In the genomic region with DNA sequence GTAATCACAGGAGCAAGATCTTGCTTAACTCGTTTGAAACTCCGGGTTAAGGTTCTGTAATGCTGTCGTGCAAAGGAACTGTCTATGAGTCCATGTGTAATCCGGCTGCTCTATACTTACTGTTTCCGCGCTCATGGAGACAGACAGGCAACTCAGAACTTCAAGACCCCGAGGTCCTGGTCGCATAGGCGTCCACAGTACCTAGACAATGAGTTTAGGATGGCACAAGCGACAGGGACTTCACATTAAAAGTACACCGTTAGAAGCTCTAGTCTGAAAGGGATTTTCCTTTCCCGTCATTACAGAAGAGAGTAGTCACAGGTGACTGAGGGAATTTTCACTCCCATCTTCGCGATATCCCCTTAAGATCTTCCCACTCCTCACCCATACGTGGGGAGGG, we compare ENCODE assay signal across 8 mouse cellular contexts. TPM values are rescaled to one million over a fixed set of nuclear protein-coding genes. Genes with fewer than 3 reads are reported as not detected.
DNase-seq lines count a peak whose midpoint lies in the region; ATAC-seq and TF ChIP-seq lines count a peak whose summit lies in the region.

No protein-coding gene starts in this region.

- 19% methylated on average over 15 of the region's 15 CpGs for WGBS in heart, embryonic 10.5 days
- 16% methylated on average over 15 of the region's 15 CpGs for WGBS in thymus, adult 2 months
- 15% methylated on average over 15 of the region's 15 CpGs for WGBS in liver, embryonic 12.5 days (ENCODE audit: insufficient replicate concordance)
- 12% methylated on average over 15 of the region's 15 CpGs for WGBS in stomach, postnatal 0 days

- no peak overlapping the region for H3K9ac ChIP-seq in liver, embryonic 12.5 days
- no peak overlapping the region for H3K9ac ChIP-seq in stomach, postnatal 0 days (ENCODE audit: low read length)

- no peaks in the 10 kb centered on the region for H3K36me3 ChIP-seq in heart, embryonic 10.5 days
- H3K36me3 ChIP-seq in thymus, adult 2 months (ENCODE audit: control insufficient read depth, insufficient read depth, low read length): no peaks in the 10 kb centered on the region
- H3K36me3 ChIP-seq in liver, embryonic 12.5 days: no peaks in the 10 kb centered on the region
- no peaks in the 10 kb centered on the region for H3K36me3 ChIP-seq in stomach, postnatal 0 days (ENCODE audit: control insufficient read depth, insufficient read depth, low read length)

- peak overlapping the region; percentile 89 for H3K4me2 ChIP-seq in liver, embryonic 12.5 days
- H3K4me2 ChIP-seq in stomach, postnatal 0 days (replicated peaks; ENCODE audit: low read depth): peak overlapping the region; percentile 65; the same call in 1 of the 2 replicates

- H3K4me3 ChIP-seq in heart, embryonic 10.5 days: peak overlapping the region; percentile 80
- no peak overlapping the region for H3K4me3 ChIP-seq in thymus, adult 2 months (ENCODE audit: control insufficient read depth, insufficient read depth, low read length)
- no peak overlapping the region for H3K4me3 ChIP-seq in liver, embryonic 12.5 days
- peak overlapping the region; percentile 37 for H3K4me3 ChIP-seq in stomach, postnatal 0 days (ENCODE audit: low read depth, low read length)

- H3K4me1 ChIP-seq in heart, embryonic 10.5 days: peaks cover 29% of the 10 kb centered on the region
- H3K4me1 ChIP-seq in thymus, adult 2 months (replicated peaks; ENCODE audit: control insufficient read depth, insufficient read depth, low read length): peaks cover 14% of the 10 kb centered on the region
- peaks cover 12% of the 10 kb centered on the region for H3K4me1 ChIP-seq in liver, embryonic 12.5 days
- H3K4me1 ChIP-seq in stomach, postnatal 0 days (replicated peaks; ENCODE audit: control insufficient read depth, insufficient read depth): no peaks in the 10 kb centered on the region; the same call in 1 of the 2 replicates

- peaks cover 64% of the 10 kb centered on the region for H3K27me3 ChIP-seq in heart, embryonic 10.5 days (ENCODE audit: insufficient read depth, poor library complexity, severe bottlenecking)
- no peaks in the 10 kb centered on the region; the same call in 1 of the 2 replicates for H3K27me3 ChIP-seq in thymus, adult 2 months (ENCODE audit: control insufficient read depth, insufficient read depth, low read length)
- peaks cover 86% of the 10 kb centered on the region for H3K27me3 ChIP-seq in liver, embryonic 12.5 days (replicated peaks)
- H3K27me3 ChIP-seq in stomach, postnatal 0 days (ENCODE audit: control insufficient read depth, insufficient read depth, low read length): no peaks in the 10 kb centered on the region

- ATAC-seq in liver, embryonic 12.5 days: no peak
- peak; percentile 1; the same call in 1 of the 2 replicates for ATAC-seq in stomach, postnatal 0 days (ENCODE audit: low FRiP score, low TSS enrichment)

- no peak for TF ChIP-seq EP300 in stomach, postnatal 0 days (optimal IDR thresholded peaks at IDR 0.05)

- H3K27ac ChIP-seq in heart, embryonic 10.5 days: no peak overlapping the region
- H3K27ac ChIP-seq in thymus, adult 2 months (ENCODE audit: control insufficient read depth, insufficient read depth, low read length): no peak overlapping the region
- H3K27ac ChIP-seq in liver, embryonic 12.5 days: no peak overlapping the region
- H3K27ac ChIP-seq in stomach, postnatal 0 days (replicated peaks): no peak overlapping the region

- no peaks in the 10 kb centered on the region for H3K9me3 ChIP-seq in heart, embryonic 10.5 days
- no peaks in the 10 kb centered on the region for H3K9me3 ChIP-seq in liver, embryonic 12.5 days (replicated peaks)
- no peaks in the 10 kb centered on the region for H3K9me3 ChIP-seq in stomach, postnatal 0 days (ENCODE audit: control insufficient read depth, low read length)

- DNase-seq in heart, embryonic 10.5 days (ENCODE audit: low spot score): no peak
- no peak for DNase-seq in heart, postnatal 4 days
- peak; percentile 16 for DNase-seq in thymus, postnatal 14 days
- no peak for DNase-seq in thymus, adult 2 months
- no peak for DNase-seq in stomach, postnatal 0 days (ENCODE audit: low spot score)
- no peak for DNase-seq in embryo, embryonic 9.5 days (ENCODE audit: extremely low spot score)
- no peak for DNase-seq in spleen, postnatal 10 days (ENCODE audit: low spot score in 2 of 2)

- no peak for TF ChIP-seq POLR2A in thymus, adult 2 months (IDR thresholded peaks at IDR 0.05; ENCODE audit: control insufficient read depth, extremely low read depth, insufficient read depth, low read length, poor library complexity)

- TF ChIP-seq CTCF in thymus, adult 2 months (IDR thresholded peaks at IDR 0.05; ENCODE audit: borderline replicate concordance, control insufficient read depth, extremely low read depth, insufficient read depth, low read length, poor library complexity): no peak
- no peak for TF ChIP-seq CTCF in stomach, postnatal 0 days (IDR thresholded peaks at IDR 0.05; ENCODE audit: low read depth)

RNA-seq across cellular contexts. Expression of gene Spsb1, which starts 0.8 kb away (rescaled TPM):
- polyA plus RNA-seq in heart, embryonic 10.5 days (2016; fragmentation: Nextera tagmentation; extraction: Ambion mirVana): 3.9 and 9.2 TPM in 2 replicates
- total RNA-seq in heart, postnatal 4 days (2021): 10 to 100 TPM; 26.2 to 26.7 TPM
- polyA plus RNA-seq in thymus, adult 2 months (2012; rRNA removed): 28.5 and 30.4 TPM in 2 replicates
- 0.97 and 1.5 TPM in 2 replicates for polyA plus RNA-seq in liver, embryonic 12.5 days (2016; fragmentation: Nextera tagmentation; extraction: Ambion mirVana)
- polyA plus RNA-seq in stomach, postnatal 0 days (2015; fragmentation: Nextera tagmentation; extraction: Ambion mirVana): 10.0 and 13.1 TPM in 2 replicates

RNA-seq across cellular contexts. Expression of gene H6pd, which starts 53.2 kb away (rescaled TPM):
- polyA plus RNA-seq in heart, embryonic 10.5 days (2016; fragmentation: Nextera tagmentation; extraction: Ambion mirVana): 5.8 and 9.0 TPM in 2 replicates
- 10 to 100 TPM; 34.1 to 35.2 TPM for total RNA-seq in heart, postnatal 4 days (2021)
- 138 and 152 TPM in 2 replicates for polyA plus RNA-seq in thymus, adult 2 months (2012; rRNA removed)
- polyA plus RNA-seq in liver, embryonic 12.5 days (2016; fragmentation: Nextera tagmentation; extraction: Ambion mirVana): 8.8 and 9.0 TPM in 2 replicates
- 11.8 and 12.3 TPM in 2 replicates for polyA plus RNA-seq in stomach, postnatal 0 days (2015; fragmentation: Nextera tagmentation; extraction: Ambion mirVana)

Comparison
In these comparisons a context has a peak if more than half of its experiments do, and no peak if none do; other contexts are left out.
1. H3K4me3 ChIP-seq: peak in heart, embryonic 10.5 days (single experiment) and stomach, postnatal 0 days (single experiment); none in thymus, adult 2 months (single experiment) and liver, embryonic 12.5 days (single experiment).
2. RNA of gene H6pd, which starts 53.2 kb away (polyA plus RNA-seq): 138 to 152 TPM in thymus, adult 2 months; 11.8 to 12.3 TPM in stomach, postnatal 0 days, 8.8 to 9.0 TPM in liver, embryonic 12.5 days and 5.8 to 9.0 TPM in heart, embryonic 10.5 days; every median in the first group is over 10 times any median in the second.